Mouse (Mus musculus): Measurements from ENCODE around the gene Nell1.

DNA sequence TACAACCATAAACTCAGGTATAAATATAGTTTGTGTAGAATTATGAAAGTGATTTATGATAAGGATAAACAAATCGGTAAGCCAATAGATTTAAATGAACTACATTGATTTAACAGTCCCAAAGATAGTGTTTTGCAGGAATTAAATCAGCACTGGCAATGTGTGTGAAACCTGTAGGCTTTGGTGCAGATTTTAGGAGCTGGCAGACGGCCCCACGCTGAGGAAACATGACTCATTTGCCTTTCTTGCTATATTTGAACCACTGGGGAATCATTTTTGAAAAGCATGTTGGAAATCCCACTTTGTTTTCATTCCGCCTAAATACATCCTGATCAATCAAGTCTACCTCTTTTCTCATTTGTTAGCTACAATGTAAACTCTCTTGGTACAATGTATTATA is 400.2 kb downstream of the Nell1 start:
- TF ChIP-seq CTCF (IDR thresholded peaks at IDR 0.05; ENCODE audit: low read depth, low read length) (no peak), EP300 (IDR thresholded peaks at IDR 0.05; ENCODE audit: insufficient read depth, low read depth, low read length) (no peak)
